Mouse (Mus musculus) midbrain, embryonic 13.5 days (tissue): Measurements from ENCODE around the gene Unc5b. TPM values are rescaled to one million over a fixed set of nuclear protein-coding genes. Genes with fewer than 3 reads are reported as not detected.
"Not testable (repeated sequence)": the region's sequence is repeated elsewhere in the genome, so short reads cannot be mapped to it uniquely, and the experiment has no call there.

Experiments
- ATAC-seq: fragments of 200-750 bp; cut with Nextera tagmentation; 2 replicates; pipeline ENCODE4 v1.8.0; 2017; ENCODE audit warnings: mild to moderate bottlenecking, moderate TSS enrichment, moderate library complexity
- H3K27ac ChIP-seq: fragments of 300-500 bp; sonication (generic); 2 replicates; pipeline ENCODE4 v1.5.1; 2015; ENCODE audit warnings: inconsistent platforms, mild to moderate bottlenecking, moderate library complexity
- H3K27me3 ChIP-seq: fragments of 300-500 bp; sonication (generic); 2 replicates; pipeline ENCODE4 v1.6.1; 2015; ENCODE audit warnings: mild to moderate bottlenecking, inconsistent platforms
- H3K36me3 ChIP-seq: fragments of 300-500 bp; sonication (generic); 2 replicates; pipeline ENCODE4 v1.6.1; 2015; ENCODE audit warnings: mild to moderate bottlenecking, inconsistent platforms
- H3K4me1 ChIP-seq: fragments of 300-500 bp; sonication (generic); replicated peaks from 2 replicates; pipeline ENCODE4 v1.6.1; 2015; ENCODE audit warnings: inconsistent platforms
- H3K4me2 ChIP-seq: fragments of 300-500 bp; sonication (generic); replicated peaks from 2 replicates; pipeline ENCODE4 v1.6.1; 2015; ENCODE audit warnings: moderate library complexity, mild to moderate bottlenecking, inconsistent platforms
- H3K4me3 ChIP-seq: fragments of 300-500 bp; sonication (generic); replicated peaks from 2 replicates; pipeline ENCODE4 v1.5.1; 2015; ENCODE audit warnings: mild to moderate bottlenecking, inconsistent platforms
- H3K9ac ChIP-seq: fragments of 300-500 bp; sonication (generic); replicated peaks from 2 replicates; pipeline ENCODE4 v1.6.1; 2015; ENCODE audit warnings: mild to moderate bottlenecking, inconsistent platforms
- H3K9me3 ChIP-seq: fragments of 300-500 bp; sonication (generic); 2 replicates; pipeline ENCODE4 v1.6.1; 2016; ENCODE audit warnings: mild to moderate bottlenecking, inconsistent platforms
- WGBS: fragments of 180-500 bp; shearing (Covaris S2); methylation state at CpG from one replicate; pipeline ENCODE4 v1.1.7; 2015; 5-methylcytosine and 5-hydroxymethylcytosine counted together
- polyA plus RNA-seq: library from polyadenylated mRNA; unstranded; fragments of >200 nt; fragmentation: Nextera tagmentation; extraction: Ambion mirVana; gene quantifications from 2 replicates; pipeline ENCODE4 v1.2.1, GENCODE M21; 2015

The Unc5b gene
- polyA plus RNA-seq, 1 experiment from 2014 or later: 4.0 TPM

DNA sequence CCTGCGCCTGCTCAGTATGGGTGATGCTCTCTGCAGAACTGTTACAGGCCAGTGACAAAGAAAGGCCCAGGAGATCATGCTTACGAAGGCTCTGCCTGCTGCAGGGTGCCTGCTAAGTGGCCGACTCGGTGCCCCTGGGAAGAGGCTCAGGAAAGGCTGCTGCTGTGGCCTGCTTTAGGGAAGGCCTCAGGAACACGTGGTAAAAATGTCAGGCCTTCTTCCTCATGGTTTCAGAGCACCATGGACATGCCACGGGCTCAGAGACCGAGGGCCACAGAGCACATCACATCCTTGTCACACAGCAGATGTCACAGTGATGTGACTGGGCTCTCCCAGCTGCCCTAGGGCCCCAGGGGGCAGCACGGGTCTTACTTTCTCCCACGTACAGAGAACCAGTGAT, 87.7 kb downstream of the Unc5b start:
- H3K36me3 ChIP-seq: 0 out of 2 replicates have a peak, but pooled peaks cover 6% of the 10 kb centered on the region
- H3K4me1 ChIP-seq: peaks cover 25% of the 10 kb centered on the region
- H3K4me3 ChIP-seq: no peak overlapping the region
- no peak overlapping the region for H3K4me2 ChIP-seq
- no peaks in the 10 kb centered on the region for H3K27me3 ChIP-seq
- H3K9me3 ChIP-seq: no peaks in the 10 kb centered on the region
- no peak for ATAC-seq
- H3K27ac ChIP-seq: 0 out of 2 replicates have a peak overlapping the region, but pooled peaks have one; percentile 44
- WGBS: 57% methylated on average over 9 of the region's 9 CpGs
- H3K9ac ChIP-seq: no peak overlapping the region

DNA sequence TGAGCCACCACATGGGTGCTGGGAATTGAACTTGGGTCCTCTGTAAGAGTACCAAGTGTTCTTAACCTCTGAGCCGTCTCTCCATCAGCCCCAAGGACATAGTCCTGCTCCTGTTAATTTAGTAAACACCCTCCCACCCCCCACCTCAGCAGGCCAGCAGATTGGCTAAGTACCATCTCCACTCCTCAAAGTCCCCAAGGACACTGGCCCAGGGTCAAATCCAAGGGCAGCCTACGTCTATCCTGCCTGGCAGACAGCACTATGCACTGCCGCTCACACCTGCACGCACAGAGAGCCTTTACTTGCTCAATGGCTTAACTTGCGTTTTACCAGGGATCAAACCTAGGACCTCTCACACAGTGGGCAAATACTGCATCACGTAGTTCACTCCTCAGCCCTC, 88.4 kb downstream of the Unc5b start:
- no peak overlapping the region for H3K4me2 ChIP-seq
- H3K36me3 ChIP-seq: 0 out of 2 replicates have a peak, but pooled peaks cover 3% of the 10 kb centered on the region
- H3K9ac ChIP-seq: no peak overlapping the region
- no peak overlapping the region for H3K4me3 ChIP-seq
- no peak for ATAC-seq
- peaks cover 18% of the 10 kb centered on the region for H3K4me1 ChIP-seq
- H3K27me3 ChIP-seq: no peaks in the 10 kb centered on the region
- no peak overlapping the region for H3K27ac ChIP-seq
- 87% methylated on average over 6 of the region's 6 CpGs for WGBS
- no peaks in the 10 kb centered on the region for H3K9me3 ChIP-seq

DNA sequence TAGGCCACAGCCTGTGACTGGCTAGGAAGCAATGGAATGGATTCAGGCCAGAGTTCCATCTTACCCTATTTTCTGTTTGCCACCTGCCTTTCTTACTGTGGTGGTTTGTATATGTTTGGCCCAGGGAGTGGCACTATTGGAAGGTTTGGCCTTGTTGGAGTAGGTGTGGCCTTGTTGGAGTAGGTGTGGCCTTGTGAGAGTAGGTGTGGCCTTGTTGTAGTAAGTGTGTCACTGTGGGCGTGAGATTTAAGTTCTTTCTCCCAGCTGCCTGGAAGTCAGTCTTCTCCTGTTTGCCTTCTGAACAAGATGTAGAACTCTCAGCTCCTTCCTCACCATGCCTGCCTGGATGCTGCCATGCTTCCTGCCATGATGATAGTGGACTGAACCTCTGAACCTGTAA, 89.1 kb downstream of the Unc5b start:
- not testable (repeated sequence) for H3K36me3 ChIP-seq, H3K4me3 ChIP-seq, ATAC-seq, H3K27me3 ChIP-seq, H3K9ac ChIP-seq, H3K9me3 ChIP-seq, H3K4me2 ChIP-seq, H3K27ac ChIP-seq
- H3K4me1 ChIP-seq: peaks cover 12% of the 10 kb centered on the region
- WGBS: 78% methylated on average over 1 of the region's 1 CpGs

DNA sequence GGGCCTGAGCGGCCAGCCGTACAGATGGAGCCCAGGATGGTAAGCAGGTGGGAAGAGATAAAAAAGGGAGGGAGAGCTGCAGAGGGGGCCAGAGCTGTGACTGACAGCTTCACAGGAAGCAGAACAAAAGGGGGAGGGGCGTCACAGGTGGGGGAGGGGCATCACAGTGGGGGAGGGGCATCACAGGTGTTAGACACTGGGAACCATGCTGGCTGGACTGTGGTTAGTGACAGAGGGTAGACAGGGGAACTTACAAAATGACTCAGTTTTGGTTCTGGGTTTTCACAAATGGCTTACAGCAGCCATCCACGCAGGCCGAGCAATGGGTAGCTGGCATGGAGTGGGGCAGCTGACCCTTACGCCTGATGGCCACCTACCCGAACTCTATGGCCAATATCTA, 89.9 kb downstream of the Unc5b start:
- Histone ChIP-seq H3K9me3 (no peaks in the 10 kb centered on the region), H3K4me1 (peaks cover 3% of the 10 kb centered on the region), H3K27me3 (no peaks in the 10 kb centered on the region), H3K27ac (no peak overlapping the region), H3K36me3 (0 out of 2 replicates have a peak, but pooled peaks cover 7% of the 10 kb centered on the region), H3K4me2 (no peak overlapping the region), H3K9ac (no peak overlapping the region), H3K4me3 (no peak overlapping the region)
- ATAC-seq: no peak
- WGBS: 80% methylated on average over 7 of the region's 7 CpGs

DNA sequence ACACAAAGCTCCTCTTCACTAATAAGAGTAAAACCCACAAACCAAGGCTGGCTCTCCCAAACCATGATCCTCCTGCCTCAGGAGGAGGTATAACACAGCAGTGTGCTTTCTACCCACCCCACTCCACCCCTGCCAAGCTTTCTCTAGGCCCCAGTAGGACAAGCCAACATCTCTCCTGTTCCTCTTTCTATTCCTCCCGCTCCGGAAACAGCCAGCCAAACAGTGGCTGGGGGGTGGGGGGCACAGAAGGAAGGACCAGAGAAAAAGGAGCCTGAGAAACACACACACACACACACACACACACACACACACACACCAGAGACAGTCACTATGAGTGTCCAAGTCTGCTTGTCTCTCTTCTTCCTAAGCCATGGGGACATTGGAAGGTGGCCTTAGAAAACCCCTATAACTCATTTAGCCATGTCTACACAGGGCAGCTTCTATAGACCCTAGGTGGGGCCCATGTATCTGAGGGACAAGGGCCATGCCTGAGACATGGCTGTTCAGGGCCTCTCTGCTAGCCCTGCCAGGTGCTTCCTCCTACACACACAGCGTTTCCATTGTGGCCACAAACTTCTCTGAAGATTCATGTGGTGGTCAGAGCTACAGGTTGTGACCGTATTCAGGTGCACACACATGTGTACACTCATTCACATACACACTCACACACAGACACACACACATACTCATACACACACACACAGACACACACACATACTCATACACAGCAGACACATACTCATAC, 91.6 kb downstream of the Unc5b start:
- no peak for ATAC-seq
- Histone ChIP-seq H3K27ac (no peak overlapping the region), H3K4me2 (no peak overlapping the region), H3K4me3 (no peak overlapping the region), H3K36me3 (0 out of 2 replicates have a peak, but pooled peaks cover 10% of the 10 kb centered on the region), H3K4me1 (no peaks in the 10 kb centered on the region), H3K9me3 (no peaks in the 10 kb centered on the region), H3K9ac (no peak overlapping the region), H3K27me3 (no peaks in the 10 kb centered on the region)
- 95% methylated on average over 4 of the region's 4 CpGs for WGBS

DNA sequence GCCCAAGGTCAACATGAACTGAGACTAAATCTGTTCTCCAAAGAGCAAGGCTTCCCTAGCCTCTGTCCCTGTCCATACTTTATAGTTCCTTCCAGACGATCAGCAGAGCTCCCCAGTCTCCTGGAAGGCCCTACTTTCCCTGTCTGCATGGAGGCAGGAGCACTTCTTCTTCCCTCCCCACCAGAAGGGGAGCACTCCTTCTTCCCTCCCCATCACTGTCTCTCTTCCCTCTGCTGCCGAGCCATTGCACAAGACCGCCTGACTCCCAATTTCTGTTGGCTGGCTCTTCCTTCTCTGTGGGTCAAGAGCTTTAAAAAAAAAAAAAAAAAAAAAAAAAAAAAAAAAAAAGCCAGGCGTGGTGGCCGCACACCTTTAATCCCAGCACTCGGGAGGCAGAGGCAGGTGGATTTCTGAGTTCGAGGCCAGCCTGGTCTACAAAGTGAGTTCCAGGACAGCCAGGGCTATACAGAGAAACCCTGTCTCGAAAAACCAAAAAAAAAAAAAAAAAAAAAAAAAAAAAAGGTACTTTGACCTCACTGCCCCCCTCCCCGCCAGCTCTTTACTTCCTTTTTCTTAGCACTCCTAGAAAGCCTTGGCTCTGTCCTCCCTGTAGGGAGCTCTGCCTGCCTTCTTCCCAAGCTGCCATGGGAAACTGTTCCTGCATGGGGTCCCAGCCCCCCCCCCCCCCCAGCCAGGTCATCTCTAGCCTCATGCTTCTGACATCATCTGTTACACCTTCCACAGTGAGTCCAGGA, 93.3 kb downstream of the Unc5b start:
- Histone ChIP-seq H3K4me1 (no peaks in the 10 kb centered on the region), H3K4me2 (no peak overlapping the region), H3K27ac (no peak overlapping the region), H3K9me3 (no peaks in the 10 kb centered on the region), H3K27me3 (0 out of 2 replicates have a peak, but pooled peaks cover 12% of the 10 kb centered on the region), H3K9ac (no peak overlapping the region), H3K4me3 (no peak overlapping the region), H3K36me3 (0 out of 2 replicates have a peak, but pooled peaks cover 10% of the 10 kb centered on the region)
- no peak for ATAC-seq
- WGBS: 87% methylated on average over 8 of the region's 9 CpGs

DNA sequence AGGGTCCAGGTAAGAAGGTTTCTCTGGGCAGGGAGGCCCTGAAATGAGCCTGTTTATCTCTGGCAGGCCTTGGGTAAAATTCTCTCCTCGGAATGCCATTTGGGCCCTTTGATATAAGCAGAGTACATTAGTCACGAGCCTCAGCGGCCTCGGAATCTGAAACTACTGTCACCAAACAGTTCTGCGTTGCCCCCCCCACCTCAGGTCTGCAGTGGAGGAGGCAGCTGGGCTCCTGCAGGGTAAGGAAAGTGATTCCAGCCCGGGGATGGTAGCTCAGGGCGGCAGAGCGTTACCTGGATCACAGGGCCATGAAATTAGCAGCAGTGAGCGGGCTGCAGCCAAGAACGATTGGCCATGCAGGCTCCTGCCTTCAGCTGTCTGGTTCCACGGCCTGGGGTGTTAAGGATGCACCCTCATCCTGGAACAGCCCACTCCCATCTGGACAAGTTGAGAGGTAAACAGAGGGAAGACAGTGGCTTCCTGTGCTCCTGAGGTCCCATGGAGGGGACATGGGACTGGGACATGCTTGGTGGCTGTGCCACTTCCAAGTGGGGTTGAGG, 94.1 kb downstream of the Unc5b start:
- H3K27me3 ChIP-seq: 0 out of 2 replicates have a peak, but pooled peaks cover 12% of the 10 kb centered on the region
- 0 out of 2 replicates have a peak, but pooled peaks cover 9% of the 10 kb centered on the region for H3K36me3 ChIP-seq
- H3K9me3 ChIP-seq: no peaks in the 10 kb centered on the region
- H3K27ac ChIP-seq: no peak overlapping the region
- peaks cover 5% of the 10 kb centered on the region for H3K4me1 ChIP-seq
- no peak overlapping the region for H3K9ac ChIP-seq
- WGBS: 63% methylated on average over 11 of the region's 11 CpGs
- no peak for ATAC-seq
- no peak overlapping the region for H3K4me3 ChIP-seq
- no peak overlapping the region for H3K4me2 ChIP-seq

DNA sequence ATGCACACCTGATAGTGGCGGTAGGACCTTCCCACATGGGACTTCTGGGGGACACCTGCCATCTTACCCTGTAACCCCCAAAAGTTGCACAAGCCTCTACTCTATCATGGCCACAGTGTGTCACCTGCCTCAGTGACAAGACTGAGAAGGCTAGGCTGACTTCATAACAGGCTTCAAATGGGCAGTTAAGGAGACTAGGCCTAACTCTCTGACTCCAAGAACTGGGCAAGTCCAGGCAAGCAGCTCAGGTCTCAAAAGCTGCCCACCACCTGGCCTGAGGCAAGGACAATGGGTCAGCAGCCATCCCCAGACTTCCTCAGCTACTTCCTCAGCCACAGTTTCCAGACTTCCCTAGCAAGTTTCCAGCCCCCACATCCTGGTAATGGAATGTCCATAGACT, 95.6 kb downstream of the Unc5b start:
- Histone ChIP-seq H3K4me3 (no peak overlapping the region), H3K27me3 (0 out of 2 replicates have a peak, but pooled peaks cover 13% of the 10 kb centered on the region), H3K9ac (no peak overlapping the region), H3K9me3 (no peaks in the 10 kb centered on the region), H3K36me3 (0 out of 2 replicates have a peak, but pooled peaks cover 7% of the 10 kb centered on the region), H3K4me1 (peaks cover 16% of the 10 kb centered on the region), H3K27ac (no peak overlapping the region), H3K4me2 (no peak overlapping the region)
- 100% methylated on average over 1 of the region's 1 CpGs for WGBS
- ATAC-seq: no peak

DNA sequence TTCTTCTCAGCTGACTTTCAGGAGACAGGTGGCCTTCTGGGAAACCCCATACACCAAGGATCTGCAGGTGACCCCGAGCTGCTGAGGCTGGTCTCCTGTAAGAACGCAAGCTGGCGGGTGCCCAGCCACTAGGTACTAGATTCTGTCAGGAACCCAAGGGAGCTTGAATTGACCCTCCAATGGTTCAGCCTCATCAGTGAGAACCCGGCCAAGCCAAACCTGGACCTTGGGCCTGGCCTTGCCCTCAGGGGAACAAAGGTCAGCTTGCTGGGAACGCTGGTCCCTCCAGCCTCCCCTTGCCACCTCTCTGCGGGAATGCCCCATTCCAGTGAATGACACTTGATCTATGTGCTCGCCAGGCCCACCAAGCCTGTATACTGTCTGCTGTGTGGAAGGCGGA, 97.9 kb downstream of the Unc5b start:
- 91% methylated on average over 8 of the region's 8 CpGs for WGBS
- peaks cover 16% of the 10 kb centered on the region for H3K4me1 ChIP-seq
- H3K4me2 ChIP-seq: no peak overlapping the region
- no peaks in the 10 kb centered on the region for H3K9me3 ChIP-seq
- no peak for ATAC-seq
- no peak overlapping the region for H3K4me3 ChIP-seq
- H3K27ac ChIP-seq: no peak overlapping the region
- H3K27me3 ChIP-seq: peaks cover 30% of the 10 kb centered on the region
- H3K36me3 ChIP-seq: 0 out of 2 replicates have a peak, but pooled peaks cover 7% of the 10 kb centered on the region
- no peak overlapping the region for H3K9ac ChIP-seq

DNA sequence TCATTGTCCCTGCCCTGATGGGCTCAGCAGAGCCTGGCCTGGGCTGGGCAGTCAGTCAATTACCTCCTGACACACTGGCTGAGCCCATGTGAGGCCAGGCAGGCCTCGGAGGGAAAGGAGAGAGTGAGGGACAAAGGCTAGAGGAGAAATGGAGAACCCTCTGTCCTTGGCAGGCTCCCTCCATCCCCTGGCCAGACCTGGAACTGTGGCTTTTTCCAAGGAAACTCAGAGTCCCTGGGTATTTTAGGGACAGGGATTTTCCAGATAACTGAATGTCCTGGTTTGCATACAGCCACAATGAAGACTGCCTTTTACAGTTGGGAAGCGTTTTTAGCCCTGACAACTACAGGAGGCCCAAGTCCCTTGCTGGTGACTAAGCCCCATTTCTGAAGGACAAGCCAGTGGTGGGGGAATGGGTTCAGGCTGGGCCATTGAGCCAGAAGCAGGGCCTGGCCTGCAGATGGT, 99.0 kb downstream of the Unc5b start:
- Histone ChIP-seq H3K9ac (0 out of 2 replicates have a peak overlapping the region, but pooled peaks have one; percentile 3), H3K4me2 (no peak overlapping the region), H3K27me3 (peaks cover 39% of the 10 kb centered on the region), H3K36me3 (0 out of 2 replicates have a peak, but pooled peaks cover 9% of the 10 kb centered on the region), H3K27ac (peak overlapping the region; percentile 63), H3K4me3 (no peak overlapping the region), H3K9me3 (no peaks in the 10 kb centered on the region), H3K4me1 (peaks cover 24% of the 10 kb centered on the region)
- 27% methylated on average over 2 of the region's 2 CpGs for WGBS
- ATAC-seq: peak; percentile 60

DNA sequence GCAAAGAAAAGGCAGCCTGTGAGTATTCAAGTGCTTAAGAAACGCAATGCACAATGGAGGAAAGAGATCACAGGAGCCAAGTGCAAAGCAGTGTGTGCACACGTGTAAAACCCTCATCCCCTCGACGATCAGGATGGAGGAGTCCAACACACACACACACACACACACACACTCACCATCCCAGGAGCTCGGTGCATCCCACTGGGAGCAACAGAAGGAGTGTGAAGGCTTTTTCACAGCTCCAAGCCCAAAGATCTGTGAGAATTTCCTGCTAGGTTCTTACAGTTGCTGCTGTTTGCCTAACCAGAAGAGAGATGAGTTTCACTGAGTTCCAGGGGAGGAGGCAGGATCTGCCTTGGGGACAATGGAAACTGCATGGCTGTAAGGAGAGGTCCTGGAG, 99.6 kb downstream of the Unc5b start:
- no peak overlapping the region for H3K4me3 ChIP-seq
- H3K9ac ChIP-seq: 0 out of 2 replicates have a peak overlapping the region, but pooled peaks have one; percentile 3
- H3K27me3 ChIP-seq: peaks cover 39% of the 10 kb centered on the region
- no peaks in the 10 kb centered on the region for H3K9me3 ChIP-seq
- ATAC-seq: peak; percentile 25; the same call in 1 of the 2 replicates
- peaks cover 29% of the 10 kb centered on the region for H3K4me1 ChIP-seq
- H3K4me2 ChIP-seq: no peak overlapping the region
- peak overlapping the region; percentile 63 for H3K27ac ChIP-seq
- WGBS: 9% methylated on average over 5 of the region's 5 CpGs
- H3K36me3 ChIP-seq: 0 out of 2 replicates have a peak, but pooled peaks cover 8% of the 10 kb centered on the region
